Mouse (Mus musculus): Measurements from ENCODE around the gene Tmem79. TPM values are rescaled to one million over a fixed set of nuclear protein-coding genes. Genes with fewer than 3 reads are reported as not detected.
"Not testable (repeated sequence)": the region's sequence is repeated elsewhere in the genome, so short reads cannot be mapped to it uniquely, and the experiment has no call there.

The Tmem79 gene
- polyA plus RNA-seq, 1 experiment from 2014 or later = 3.3 TPM

DNA sequence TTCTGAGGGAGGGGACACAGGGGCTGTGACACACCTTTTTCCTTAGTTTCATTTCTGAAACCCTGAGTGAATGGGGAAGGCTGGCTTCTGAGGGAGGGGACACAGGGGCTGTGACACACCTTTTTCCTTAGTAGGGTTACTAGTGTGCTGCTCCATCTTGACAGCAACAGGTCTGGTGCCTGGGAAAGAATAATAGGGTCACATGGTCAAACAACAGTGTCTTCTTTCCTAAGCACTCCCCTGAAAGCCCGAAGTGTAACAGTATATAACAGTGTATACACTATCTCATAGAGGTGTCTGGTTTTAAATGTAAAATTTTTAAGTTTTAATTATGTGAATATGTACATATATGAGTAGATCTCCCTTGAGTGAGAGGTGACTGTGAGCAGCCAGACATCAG, 40.7 kb downstream of the Tmem79 start:
- not testable (repeated sequence) for H3K9ac ChIP-seq; H3K27me3 ChIP-seq; ATAC-seq (ENCODE audit: low FRiP score); H3K27ac ChIP-seq; H3K9me3 ChIP-seq; H3K4me3 ChIP-seq (replicated peaks)
- Histone ChIP-seq H3K4me2 (peak overlapping the region; percentile 85; the same call in 1 of the 2 replicates), H3K36me3 (replicated peaks) (peaks cover 13% of the 10 kb centered on the region), H3K4me1 (peaks cover 18% of the 10 kb centered on the region)
- 91% methylated on average over 1 of the region's 1 CpGs for WGBS

- Histone ChIP-seq H3K27me3 (no peaks in the 10 kb centered on the region), H3K9me3 (no peaks in the 10 kb centered on the region), H3K9ac (no peak overlapping the region), H3K4me1 (0 out of 2 replicates have a peak, but pooled peaks cover 4% of the 10 kb centered on the region), H3K27ac (no peak overlapping the region), H3K36me3 (replicated peaks) (no peaks in the 10 kb centered on the region), H3K4me3 (replicated peaks) (no peak overlapping the region), H3K4me2 (no peak overlapping the region)
- ATAC-seq (ENCODE audit: low FRiP score) = no peak
- 44% methylated on average over 4 of the region's 4 CpGs for WGBS
Measured at GRCm38 (mm10) chr3:88291970-88292369, 44.0 kb downstream of the Tmem79 start.

DNA sequence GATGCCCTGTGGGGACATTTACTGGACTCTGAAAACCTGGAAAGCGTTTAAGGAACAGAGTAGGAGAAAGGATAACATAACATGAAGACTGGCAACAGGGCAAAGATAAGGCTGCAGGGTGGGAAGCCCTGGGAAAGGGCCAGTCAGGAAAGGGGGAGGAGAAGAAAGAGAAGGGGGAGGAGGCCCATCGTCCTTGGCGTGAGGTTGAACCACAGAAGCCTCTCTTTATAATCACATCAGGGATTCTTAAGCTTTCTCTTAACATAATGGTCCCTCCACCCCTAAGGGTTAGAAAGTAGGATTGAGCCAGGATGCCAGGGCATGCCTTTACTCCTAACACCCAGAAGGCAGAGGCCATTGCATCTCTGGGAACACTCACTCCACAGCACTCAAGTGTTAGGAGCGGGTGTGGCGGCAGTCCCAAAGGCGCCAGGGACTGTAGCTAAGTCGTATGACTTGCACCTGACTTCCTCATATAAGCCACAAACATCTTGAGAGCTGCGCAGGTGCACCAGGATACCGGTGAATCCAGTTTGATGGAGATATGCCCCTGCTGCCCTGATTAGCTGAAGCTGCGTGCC, 47.7 kb downstream of the Tmem79 start:
- not testable (repeated sequence) for H3K4me2 ChIP-seq; H3K36me3 ChIP-seq (replicated peaks); H3K9me3 ChIP-seq; ATAC-seq (ENCODE audit: low FRiP score); H3K27ac ChIP-seq; H3K4me1 ChIP-seq; H3K9ac ChIP-seq; H3K27me3 ChIP-seq; H3K4me3 ChIP-seq (replicated peaks)
- WGBS = 81% methylated on average over 9 of the region's 10 CpGs

- WGBS = 96% methylated on average over 4 of the region's 4 CpGs
- Histone ChIP-seq H3K4me1 (no peaks in the 10 kb centered on the region), H3K36me3 (replicated peaks) (peaks cover 2% of the 10 kb centered on the region; the same call in 1 of the 2 replicates), H3K9me3 (no peaks in the 10 kb centered on the region), H3K27me3 (no peaks in the 10 kb centered on the region), H3K4me3 (replicated peaks) (no peak within 1 kb of the TSS), H3K27ac (no peak within 1 kb of the TSS), H3K9ac (no peak within 1 kb of the TSS), H3K4me2 (no peak within 1 kb of the TSS)
- no peak for ATAC-seq (ENCODE audit: low FRiP score)
Measured at GRCm38 (mm10) chr3:88287110-88287509, 48.8 kb downstream of the Tmem79 start, which contains the start of gene Gm38392. Gene Gm38392, minus strand, starts transcription at chr3:88287210.

- not testable (repeated sequence) for H3K4me2 ChIP-seq; H3K9me3 ChIP-seq; H3K27ac ChIP-seq; H3K27me3 ChIP-seq; H3K9ac ChIP-seq; H3K4me3 ChIP-seq (replicated peaks); ATAC-seq (ENCODE audit: low FRiP score); H3K36me3 ChIP-seq (replicated peaks); H3K4me1 ChIP-seq
- WGBS = 90% methylated on average over 2 of the region's 2 CpGs
Measured at GRCm38 (mm10) chr3:88285565-88285895, 50.4 kb downstream of the Tmem79 start.

DNA sequence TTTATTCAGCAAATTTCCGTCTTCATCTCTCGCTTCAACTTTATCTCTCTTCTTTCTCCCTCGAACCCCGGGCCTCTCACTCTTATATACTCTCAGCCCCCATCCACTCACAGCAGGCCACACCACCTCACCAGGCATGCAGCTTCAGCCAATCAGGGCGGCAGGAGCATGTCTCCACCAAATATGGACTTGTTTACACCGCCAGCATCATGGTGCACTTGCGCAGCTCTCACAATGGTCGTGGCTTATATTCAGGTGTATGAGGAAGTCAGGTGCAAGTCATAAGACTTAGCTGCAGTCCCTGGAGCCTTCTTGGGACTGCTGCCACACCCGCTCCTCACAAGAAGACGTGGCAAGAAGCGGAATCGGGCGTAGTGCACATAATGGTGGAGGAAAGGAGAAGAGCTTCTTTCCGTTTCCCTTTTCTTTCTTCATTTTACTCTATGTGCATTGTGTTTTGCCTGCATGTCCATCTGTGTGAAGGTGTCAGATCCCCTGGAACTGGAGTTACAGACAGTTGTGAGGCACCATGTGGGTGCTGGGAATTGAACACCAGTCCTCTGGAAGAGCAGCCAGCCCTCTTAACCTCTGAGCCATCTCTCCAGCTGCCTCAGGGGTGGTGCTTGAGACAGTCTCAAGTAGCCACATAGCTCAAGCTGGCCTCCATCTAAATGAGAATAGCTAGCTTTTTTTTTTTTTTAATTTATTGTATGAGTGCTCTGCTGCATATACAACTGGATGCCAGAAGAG, 51.0 kb downstream of the Tmem79 start:
- ATAC-seq (ENCODE audit: low FRiP score); H3K4me1 ChIP-seq: not testable (repeated sequence)

DNA sequence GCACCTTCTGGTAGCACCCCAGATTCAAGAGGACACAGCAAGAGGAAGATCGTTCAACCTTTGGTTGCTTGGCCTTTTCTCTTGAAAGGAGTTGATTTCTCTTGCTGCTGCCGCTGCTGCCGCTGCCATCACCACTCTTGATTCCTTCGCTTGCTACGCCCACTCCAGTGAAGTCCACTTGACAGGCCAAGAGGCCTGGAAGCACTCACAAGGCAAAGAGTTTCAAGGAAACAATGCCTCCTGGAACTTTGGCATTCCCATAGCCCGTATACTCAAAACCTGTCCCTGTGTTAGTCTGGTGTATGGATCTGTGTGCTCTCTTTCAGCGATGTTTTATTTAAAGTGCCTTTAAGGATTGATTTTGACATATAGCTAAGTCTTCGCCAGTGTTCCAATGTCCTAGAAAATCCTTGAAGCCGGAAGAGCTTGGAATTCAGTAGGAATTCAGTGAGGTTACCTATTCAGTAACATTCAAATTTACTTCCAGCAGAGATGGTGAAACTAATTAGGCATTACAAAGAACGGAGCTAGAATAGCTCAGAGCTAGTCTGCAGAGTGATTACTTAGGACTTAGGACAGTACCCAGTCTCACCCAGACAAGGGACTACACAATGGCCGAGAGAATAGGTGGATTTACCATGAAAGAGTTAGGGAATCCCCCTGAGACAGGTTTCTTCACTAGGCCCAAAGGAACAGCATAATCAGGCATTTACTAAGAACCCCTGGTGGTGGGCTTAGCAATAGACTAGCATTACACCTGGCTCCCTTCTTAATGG, 54.6 kb downstream of the Tmem79 start:
- not testable (repeated sequence) for H3K27me3 ChIP-seq; H3K4me2 ChIP-seq; H3K27ac ChIP-seq; H3K4me1 ChIP-seq; ATAC-seq (ENCODE audit: low FRiP score); H3K9me3 ChIP-seq; H3K36me3 ChIP-seq (replicated peaks); H3K4me3 ChIP-seq (replicated peaks); H3K9ac ChIP-seq
- 51% methylated on average over 11 of the region's 11 CpGs for WGBS

More for the DNA sequence above, 51.0 kb downstream of the Tmem79 start:
- H3K27me3 ChIP-seq; H3K4me2 ChIP-seq; H3K27ac ChIP-seq; H3K9me3 ChIP-seq; H3K4me3 ChIP-seq (replicated peaks); H3K9ac ChIP-seq; H3K36me3 ChIP-seq (replicated peaks): not testable (repeated sequence)
- WGBS = 96% methylated on average over 14 of the region's 14 CpGs

DNA sequence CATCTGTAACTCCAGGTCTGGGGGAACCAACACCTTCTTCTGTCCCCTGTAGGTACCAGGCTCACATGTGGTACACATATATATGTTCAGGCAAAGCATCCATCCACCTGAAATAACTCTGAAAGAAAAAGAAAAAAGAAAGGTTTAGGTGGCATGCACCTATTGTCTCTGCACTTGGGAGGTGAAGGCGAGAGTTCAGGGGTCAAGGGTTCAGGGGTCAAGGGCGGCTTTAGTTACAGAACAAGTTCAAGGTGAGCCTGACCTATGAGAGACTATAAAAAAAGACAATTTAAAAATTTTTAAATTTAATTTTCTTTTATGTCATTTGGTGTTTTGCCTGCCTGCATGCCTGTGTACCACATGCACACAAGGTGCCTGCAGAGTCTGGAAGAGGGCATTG, 55.9 kb downstream of the Tmem79 start:
- no peaks in the 10 kb centered on the region for H3K4me1 ChIP-seq
- no peaks in the 10 kb centered on the region for H3K27me3 ChIP-seq
- WGBS = 92% methylated on average over 2 of the region's 2 CpGs
- ATAC-seq (ENCODE audit: low FRiP score) = no peak
- H3K4me2 ChIP-seq = no peak overlapping the region
- no peak overlapping the region for H3K4me3 ChIP-seq (replicated peaks)
- no peaks in the 10 kb centered on the region for H3K36me3 ChIP-seq (replicated peaks)
- H3K9me3 ChIP-seq = no peaks in the 10 kb centered on the region
- no peak overlapping the region for H3K9ac ChIP-seq
- H3K27ac ChIP-seq = no peak overlapping the region

Other genes starting within 250 kb of the Tmem79 start
- 17.7 and 20.3 TPM in 2 replicates for gene Mef2d, start 193.8 kb downstream of the Tmem79 start, polyA plus RNA-seq (2016; fragmentation: Nextera tagmentation; extraction: Ambion mirVana)
- 0.28 TPM in 1 of 2 replicates, not detected in the other for gene Rhbg, start 81.4 kb downstream of the Tmem79 start, polyA plus RNA-seq (2016; fragmentation: Nextera tagmentation; extraction: Ambion mirVana)
- 0.31 TPM in 1 of 2 replicates, not detected in the other for gene Gm38392, start 48.9 kb downstream of the Tmem79 start, polyA plus RNA-seq (2016; fragmentation: Nextera tagmentation; extraction: Ambion mirVana)
- 11.4 and 11.7 TPM in 2 replicates for gene Tsacc, start 39.1 kb downstream of the Tmem79 start, polyA plus RNA-seq (2016; fragmentation: Nextera tagmentation; extraction: Ambion mirVana)
- 627 and 646 TPM in 2 replicates for gene Cct3, start 39.0 kb downstream of the Tmem79 start, polyA plus RNA-seq (2016; fragmentation: Nextera tagmentation; extraction: Ambion mirVana)
- gene Glmp, start 11.1 kb downstream of the Tmem79 start, polyA plus RNA-seq (2016; fragmentation: Nextera tagmentation; extraction: Ambion mirVana) = 86.7 and 87.5 TPM in 2 replicates
- gene Smg5, start 112 bp upstream of the Tmem79 start, polyA plus RNA-seq (2016; fragmentation: Nextera tagmentation; extraction: Ambion mirVana) = 80.0 and 81.2 TPM in 2 replicates
- gene Paqr6, start 28.4 kb upstream of the Tmem79 start, polyA plus RNA-seq (2016; fragmentation: Nextera tagmentation; extraction: Ambion mirVana) = 1.0 and 1.6 TPM in 2 replicates
- gene Bglap3, start 36.6 kb upstream of the Tmem79 start, polyA plus RNA-seq (2016; fragmentation: Nextera tagmentation; extraction: Ambion mirVana) = 0.18 TPM in 1 of 2 replicates, not detected in the other
- gene Bglap2, start 42.6 kb upstream of the Tmem79 start, polyA plus RNA-seq (2016; fragmentation: Nextera tagmentation; extraction: Ambion mirVana) = not detected in 2 replicates
- not detected in 2 replicates for gene Bglap, start 48.3 kb upstream of the Tmem79 start, polyA plus RNA-seq (2016; fragmentation: Nextera tagmentation; extraction: Ambion mirVana)
- gene Pmf1, start 74.2 kb upstream of the Tmem79 start, polyA plus RNA-seq (2016; fragmentation: Nextera tagmentation; extraction: Ambion mirVana) = 119 and 120 TPM in 2 replicates
- 22.7 and 24.9 TPM in 2 replicates for gene Slc25a44, start 89.0 kb upstream of the Tmem79 start, polyA plus RNA-seq (2016; fragmentation: Nextera tagmentation; extraction: Ambion mirVana)
- gene Sema4a, start 125.0 kb upstream of the Tmem79 start, polyA plus RNA-seq (2016; fragmentation: Nextera tagmentation; extraction: Ambion mirVana) = 15.3 and 16.0 TPM in 2 replicates
- 23.2 and 25.8 TPM in 2 replicates for gene Lmna, start 173.8 kb upstream of the Tmem79 start, polyA plus RNA-seq (2016; fragmentation: Nextera tagmentation; extraction: Ambion mirVana)
- 51.0 and 53.2 TPM in 2 replicates for gene Mex3a, start 196.2 kb upstream of the Tmem79 start, polyA plus RNA-seq (2016; fragmentation: Nextera tagmentation; extraction: Ambion mirVana)
- gene Rab25, start 212.2 kb upstream of the Tmem79 start, polyA plus RNA-seq (2016; fragmentation: Nextera tagmentation; extraction: Ambion mirVana) = 0.82 and 1.2 TPM in 2 replicates
- 137 and 138 TPM in 2 replicates for gene Lamtor2, start 216.9 kb upstream of the Tmem79 start, polyA plus RNA-seq (2016; fragmentation: Nextera tagmentation; extraction: Ambion mirVana)
- 64.1 and 64.4 TPM in 2 replicates for gene Ubqln4, start 217.6 kb upstream of the Tmem79 start, polyA plus RNA-seq (2016; fragmentation: Nextera tagmentation; extraction: Ambion mirVana)
- 118 and 135 TPM in 2 replicates for gene Ssr2, start 239.7 kb upstream of the Tmem79 start, polyA plus RNA-seq (2016; fragmentation: Nextera tagmentation; extraction: Ambion mirVana)